Mouse (Mus musculus) forebrain, embryonic 13.5 days (tissue): ENCODE data around the gene Mtcl1. TPM values are rescaled to one million over a fixed set of nuclear protein-coding genes. Genes with fewer than 3 reads are reported as not detected.
A peak's percentile ranks its signal among the peaks of the same experiment; 100 is the strongest.

Experiments
- ATAC-seq: fragments of 200-750 bp; cut with Nextera tagmentation; 2 replicates; pipeline ENCODE4 v1.8.0; 2017
- H3K27ac ChIP-seq: fragments of 300-500 bp; sonication (generic); 2 replicates; pipeline ENCODE4 v1.5.1; 2015; ENCODE audit warnings: inconsistent platforms, mild to moderate bottlenecking, moderate library complexity
- H3K27me3 ChIP-seq: fragments of 300-500 bp; sonication (generic); 2 replicates; pipeline ENCODE4 v1.6.1; 2015; ENCODE audit warnings: mild to moderate bottlenecking, inconsistent platforms
- H3K36me3 ChIP-seq: fragments of 300-500 bp; sonication (generic); 2 replicates; pipeline ENCODE4 v1.6.1; 2015; ENCODE audit warnings: mild to moderate bottlenecking, inconsistent platforms; ENCODE audit not compliant: poor library complexity, severe bottlenecking
- H3K4me1 ChIP-seq: fragments of 300-500 bp; sonication (generic); 2 replicates; pipeline ENCODE4 v1.6.1; 2015; ENCODE audit warnings: inconsistent platforms
- H3K4me2 ChIP-seq: fragments of 300-500 bp; sonication (generic); 2 replicates; pipeline ENCODE4 v1.6.1; 2015; ENCODE audit warnings: inconsistent platforms, mild to moderate bottlenecking, moderate library complexity
- H3K4me3 ChIP-seq: fragments of 300-500 bp; sonication (generic); 2 replicates; pipeline ENCODE4 v1.5.1; 2015; ENCODE audit warnings: mild to moderate bottlenecking, inconsistent platforms
- H3K9ac ChIP-seq: fragments of 300-500 bp; sonication (generic); 2 replicates; pipeline ENCODE4 v1.6.1; 2015; ENCODE audit warnings: mild to moderate bottlenecking, inconsistent platforms
- H3K9me3 ChIP-seq: fragments of 300-500 bp; sonication (generic); replicated peaks from 2 replicates; pipeline ENCODE4 v1.6.1; 2016; ENCODE audit warnings: inconsistent platforms
- WGBS: fragments of 180-500 bp; shearing (Covaris S2); methylation state at CpG from one replicate; pipeline ENCODE4 v1.1.7; 2015; 5-methylcytosine and 5-hydroxymethylcytosine counted together
- polyA plus RNA-seq: library from polyadenylated mRNA; unstranded; fragments of >200 nt; fragmentation: Nextera tagmentation; extraction: Ambion mirVana; gene quantifications from 2 replicates; pipeline ENCODE4 v1.2.1, GENCODE M21; 2015

Mtcl1 gene
- polyA plus RNA-seq, 1 experiment from 2014 or later: 33.9 TPM

- ATAC-seq: peak; percentile 94
- Histone ChIP-seq H3K36me3 (no peaks in the 10 kb centered on the region), H3K4me2 (peak overlapping the region; percentile 54), H3K4me1 (peaks cover 31% of the 10 kb centered on the region), H3K9ac (peak overlapping the region; percentile 61), H3K27ac (peak overlapping the region; percentile 92), H3K27me3 (no peaks in the 10 kb centered on the region), H3K9me3 (no peaks in the 10 kb centered on the region), H3K4me3 (peak overlapping the region; percentile 23)
- WGBS: 5% methylated on average over 13 of the region's 13 CpGs
These were observed 29.8 kb upstream of the Mtcl1 start for GRCm38 (mm10) chr17:66479311-66479710.

GRCm38 (mm10) chr17:66473205-66473604, 23.7 kb upstream of the Mtcl1 start:
- H3K4me3 ChIP-seq: no peak overlapping the region
- H3K36me3 ChIP-seq: no peaks in the 10 kb centered on the region
- no peaks in the 10 kb centered on the region for H3K27me3 ChIP-seq
- H3K9me3 ChIP-seq: no peaks in the 10 kb centered on the region
- ATAC-seq: no peak
- H3K27ac ChIP-seq: no peak overlapping the region
- H3K4me1 ChIP-seq: peaks cover 11% of the 10 kb centered on the region
- no peak overlapping the region for H3K4me2 ChIP-seq
- H3K9ac ChIP-seq: no peak overlapping the region
- 94% methylated on average over 1 of the region's 1 CpGs for WGBS

GRCm38 (mm10) chr17:66471775-66472174, 22.2 kb upstream of the Mtcl1 start:
- H3K9ac ChIP-seq: no peak overlapping the region
- H3K27me3 ChIP-seq: no peaks in the 10 kb centered on the region
- no peak overlapping the region for H3K4me2 ChIP-seq
- no peaks in the 10 kb centered on the region for H3K9me3 ChIP-seq
- H3K36me3 ChIP-seq: no peaks in the 10 kb centered on the region
- H3K27ac ChIP-seq: no peak overlapping the region
- ATAC-seq: no peak
- H3K4me3 ChIP-seq: no peak overlapping the region
- WGBS: 89% methylated on average over 5 of the region's 5 CpGs
- H3K4me1 ChIP-seq: peaks cover 11% of the 10 kb centered on the region

GRCm38 (mm10) chr17:66471252-66471651, 21.7 kb upstream of the Mtcl1 start:
- no peak for ATAC-seq
- Histone ChIP-seq H3K4me1 (peaks cover 11% of the 10 kb centered on the region), H3K27me3 (no peaks in the 10 kb centered on the region), H3K36me3 (no peaks in the 10 kb centered on the region), H3K4me2 (no peak overlapping the region), H3K9ac (no peak overlapping the region), H3K4me3 (no peak overlapping the region), H3K27ac (no peak overlapping the region), H3K9me3 (no peaks in the 10 kb centered on the region)
- WGBS: 86% methylated on average over 4 of the region's 4 CpGs

GRCm38 (mm10) chr17:66470020-66470419, 20.5 kb upstream of the Mtcl1 start:
- WGBS: 18% methylated on average over 8 of the region's 8 CpGs
- no peaks in the 10 kb centered on the region for H3K9me3 ChIP-seq
- no peak overlapping the region for H3K4me3 ChIP-seq
- no peak overlapping the region for H3K4me2 ChIP-seq
- H3K9ac ChIP-seq: no peak overlapping the region
- H3K27me3 ChIP-seq: no peaks in the 10 kb centered on the region
- peaks cover 11% of the 10 kb centered on the region for H3K4me1 ChIP-seq
- peak overlapping the region; percentile 59; the same call in 1 of the 2 replicates for H3K27ac ChIP-seq
- peak; percentile 61; the same call in 1 of the 2 replicates for ATAC-seq
- no peaks in the 10 kb centered on the region for H3K36me3 ChIP-seq

- Histone ChIP-seq H3K36me3 (no peaks in the 10 kb centered on the region), H3K4me1 (no peaks in the 10 kb centered on the region), H3K27me3 (peaks cover 4% of the 10 kb centered on the region; the same call in 1 of the 2 replicates), H3K4me3 (no peak overlapping the region), H3K4me2 (no peak overlapping the region), H3K9ac (no peak overlapping the region), H3K9me3 (no peaks in the 10 kb centered on the region), H3K27ac (no peak overlapping the region)
- WGBS: 11% methylated on average over 1 of the region's 1 CpGs
- ATAC-seq: no peak
These were observed 7.7 kb upstream of the Mtcl1 start for GRCm38 (mm10) chr17:66457278-66457677.

GRCm38 (mm10) chr17:66451143-66451542, 1.6 kb upstream of the Mtcl1 start:
- peaks cover 15% of the 10 kb centered on the region for H3K27me3 ChIP-seq
- under 1% methylated on average over 11 of the region's 11 CpGs for WGBS
- no peak overlapping the region for H3K27ac ChIP-seq
- no peaks in the 10 kb centered on the region for H3K36me3 ChIP-seq
- no peak overlapping the region for H3K9ac ChIP-seq
- H3K4me3 ChIP-seq: no peak overlapping the region
- no peak for ATAC-seq
- no peaks in the 10 kb centered on the region for H3K9me3 ChIP-seq
- peak overlapping the region; percentile 79 for H3K4me2 ChIP-seq
- H3K4me1 ChIP-seq: peaks cover 35% of the 10 kb centered on the region

- Histone ChIP-seq H3K36me3 (no peaks in the 10 kb centered on the region), H3K27me3 (peaks cover 15% of the 10 kb centered on the region), H3K4me2 (peak overlapping the region; percentile 79), H3K27ac (no peak overlapping the region), H3K9ac (peak overlapping the region; percentile 97), H3K9me3 (no peaks in the 10 kb centered on the region), H3K4me3 (peak overlapping the region; percentile 88), H3K4me1 (peaks cover 40% of the 10 kb centered on the region)
- 4% methylated on average over 18 of the region's 18 CpGs for WGBS
- no peak for ATAC-seq
These were observed 1.0 kb upstream of the Mtcl1 start for GRCm38 (mm10) chr17:66450526-66451070.

- Histone ChIP-seq H3K4me3 (peak overlapping the region; percentile 88), H3K36me3 (no peaks in the 10 kb centered on the region), H3K4me2 (peak overlapping the region; percentile 79), H3K4me1 (peaks cover 57% of the 10 kb centered on the region), H3K9me3 (no peaks in the 10 kb centered on the region), H3K27me3 (peaks cover 15% of the 10 kb centered on the region), H3K9ac (peak overlapping the region; percentile 97), H3K27ac (peak overlapping the region; percentile 94)
- under 1% methylated on average over 106 of the region's 136 CpGs for WGBS
- ATAC-seq: peak; percentile 29
These were observed 837 bp downstream of the Mtcl1 start for GRCm38 (mm10) chr17:66448421-66449405.

- 2% methylated on average over 13 of the region's 13 CpGs for WGBS
- Histone ChIP-seq H3K27ac (no peak overlapping the region; the same call in 1 of the 2 replicates), H3K4me3 (peak overlapping the region; percentile 88), H3K9me3 (no peaks in the 10 kb centered on the region), H3K27me3 (peaks cover 15% of the 10 kb centered on the region), H3K36me3 (no peaks in the 10 kb centered on the region), H3K9ac (peak overlapping the region; percentile 97), H3K4me1 (peaks cover 61% of the 10 kb centered on the region), H3K4me2 (peak overlapping the region; percentile 79)
- ATAC-seq: no peak
These were observed 1.6 kb downstream of the Mtcl1 start for GRCm38 (mm10) chr17:66447978-66448377.

- 22% methylated on average over 7 of the region's 7 CpGs for WGBS
- ATAC-seq: no peak
- 0 out of 2 replicates have a peak overlapping the region, but pooled peaks have one; percentile 32 for H3K27ac ChIP-seq
- peak overlapping the region; percentile 79 for H3K4me2 ChIP-seq
- H3K4me3 ChIP-seq: peak overlapping the region; percentile 88
- no peaks in the 10 kb centered on the region for H3K9me3 ChIP-seq
- peaks cover 67% of the 10 kb centered on the region for H3K4me1 ChIP-seq
- H3K9ac ChIP-seq: peak overlapping the region; percentile 97
- no peaks in the 10 kb centered on the region for H3K36me3 ChIP-seq
- peaks cover 10% of the 10 kb centered on the region; the same call in 1 of the 2 replicates for H3K27me3 ChIP-seq
These were observed 2.6 kb downstream of the Mtcl1 start for GRCm38 (mm10) chr17:66447007-66447312.
